Mouse (Mus musculus) c-Kit-negative CD71-positive TER-119-positive erythroid progenitor cells, embryonic 14.5 days (primary cell): ENCODE data around the gene Cdh13.
A peak's percentile ranks its signal among the peaks of the same experiment; 100 is the strongest.

Experiments used
- DNase-seq: peaks from one replicate; pipeline ENCODE4 v3.0.0-alpha.2; 2013; ENCODE audit warnings: low read depth, low spot score

Cdh13 gene

DNA sequence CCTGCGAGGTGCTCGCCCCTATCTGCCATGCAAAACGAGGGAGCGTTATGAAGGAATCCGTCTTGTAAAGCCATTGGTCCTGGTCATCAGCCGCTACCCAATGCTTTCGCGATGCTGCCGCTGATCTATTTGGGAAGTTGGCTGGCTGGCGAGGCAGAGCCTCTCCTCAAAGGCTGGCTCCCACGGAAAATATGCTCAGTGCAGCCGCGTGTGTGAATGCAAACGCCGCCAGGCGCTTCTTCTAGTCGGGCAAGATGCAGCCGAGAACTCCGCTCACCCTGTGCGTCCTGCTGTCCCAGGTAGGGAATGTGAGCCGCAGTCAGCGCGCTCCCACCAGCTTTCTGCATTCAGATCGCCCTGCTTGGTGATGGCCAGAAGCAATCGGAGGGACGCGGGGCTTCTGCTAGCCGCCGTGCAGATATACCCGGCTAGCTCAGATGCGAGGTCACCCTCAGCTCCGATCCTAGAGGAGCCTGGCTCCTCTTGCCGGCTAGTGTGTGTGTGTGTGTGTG is at the start of gene Cdh13:
Gene Cdh13 (plus strand): TSS at position 134 of the 512 bp plus-strand sequence.
- no peak for DNase-seq

DNA sequence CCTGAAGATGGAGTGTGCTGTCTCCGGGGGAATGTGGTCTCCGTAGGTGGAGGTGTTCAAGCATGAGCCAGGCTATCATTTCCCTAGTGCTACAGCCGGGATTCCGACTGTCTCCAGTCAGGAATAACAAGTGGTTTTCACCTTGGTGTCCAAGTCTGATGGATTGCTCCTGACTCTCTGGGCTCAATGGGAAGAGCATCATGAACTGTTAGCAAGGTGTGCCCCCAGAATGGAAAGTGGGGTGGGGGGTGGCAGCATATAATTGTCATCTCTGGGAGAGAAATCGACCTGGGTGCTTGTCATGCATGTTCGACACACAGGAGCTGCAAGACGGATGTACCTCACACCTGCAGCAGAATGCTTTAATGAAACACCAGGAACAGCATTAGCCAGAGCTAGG is 47.9 kb upstream of the Cdh13 start:
- DNase-seq, result no peak

DNA sequence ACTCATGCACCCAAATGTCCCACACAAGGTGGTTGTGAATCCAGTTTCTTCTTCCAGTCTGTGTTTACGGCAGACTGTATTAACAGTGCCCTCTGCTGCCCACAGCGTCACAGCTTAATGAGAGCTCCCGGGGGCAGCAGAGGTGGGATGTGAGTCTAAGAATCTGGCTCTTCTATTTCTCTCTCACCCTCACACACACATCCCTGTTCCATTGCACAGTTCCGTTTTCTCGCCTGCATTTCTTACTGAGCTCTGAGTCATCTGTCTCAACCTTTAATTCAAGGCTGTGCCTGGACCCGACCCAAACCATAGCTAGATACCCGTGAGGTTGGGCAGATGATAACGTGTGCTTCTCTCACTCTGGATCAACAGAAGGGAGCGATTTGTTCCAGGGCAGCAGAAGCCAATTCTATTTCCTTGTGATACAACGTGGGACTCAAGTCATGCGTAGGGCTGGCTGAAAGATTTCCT is 46.3 kb upstream of the Cdh13 start:
- DNase-seq, result no peak

DNA sequence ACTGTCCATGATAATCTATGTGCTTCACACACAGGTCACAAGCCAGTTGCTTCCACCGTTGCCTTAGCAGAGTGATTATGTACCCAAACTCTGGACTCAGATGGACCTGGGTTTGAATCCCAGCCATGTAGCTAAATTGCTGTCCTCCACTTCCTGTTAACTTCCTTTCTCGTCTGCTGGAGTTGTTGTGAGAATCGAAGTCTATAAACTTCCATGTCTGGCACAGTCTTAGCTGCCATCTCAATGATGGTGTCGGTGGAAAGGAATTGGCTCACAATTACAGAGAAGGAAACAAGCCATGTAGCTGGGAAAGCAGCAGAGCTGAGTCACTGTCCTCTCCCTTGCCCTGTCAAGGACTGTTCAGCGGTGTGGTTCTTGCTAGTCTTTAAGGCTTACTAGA is 45.4 kb upstream of the Cdh13 start:
- DNase-seq, result no peak

DNA sequence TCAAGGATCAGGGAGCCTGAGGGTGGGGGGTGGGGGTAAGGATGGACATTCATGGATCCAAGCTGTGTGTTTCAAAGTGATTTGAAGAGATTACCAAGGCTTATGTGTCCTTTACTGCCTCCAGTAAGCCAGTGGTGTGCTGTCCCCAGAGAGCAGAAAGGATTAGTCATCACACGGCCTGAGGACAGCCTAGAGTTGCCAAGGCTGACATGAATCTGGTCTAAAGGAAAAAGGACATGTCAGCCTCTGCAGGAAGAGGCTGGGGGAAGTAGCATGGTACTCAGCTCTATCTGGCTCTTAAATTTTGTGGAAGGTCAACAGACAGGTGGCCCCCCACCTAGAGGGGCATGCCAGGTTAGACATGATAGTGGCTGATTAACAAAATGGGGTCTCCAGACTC is 44.3 kb upstream of the Cdh13 start:
- DNase-seq, result no peak

DNA sequence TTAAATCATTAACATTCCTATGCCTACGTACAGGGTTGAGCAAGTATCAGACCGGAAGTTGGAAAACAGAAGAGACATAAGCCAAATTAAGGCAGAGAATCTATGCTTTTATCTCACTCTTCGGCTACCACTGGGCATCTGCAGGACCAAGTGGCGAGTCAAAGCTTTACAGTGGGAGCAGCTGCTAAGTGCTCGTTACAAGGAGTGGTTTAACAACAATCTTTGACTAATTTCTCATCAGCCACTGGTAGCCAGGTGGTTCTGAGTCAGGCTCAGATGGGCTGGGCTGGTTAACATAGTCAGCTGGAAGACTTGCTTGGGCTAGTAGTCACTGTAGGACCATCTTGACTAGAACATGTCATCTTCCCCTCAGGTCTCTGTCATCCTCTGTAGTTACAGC is 34.2 kb upstream of the Cdh13 start:
- DNase-seq, result no peak

DNA sequence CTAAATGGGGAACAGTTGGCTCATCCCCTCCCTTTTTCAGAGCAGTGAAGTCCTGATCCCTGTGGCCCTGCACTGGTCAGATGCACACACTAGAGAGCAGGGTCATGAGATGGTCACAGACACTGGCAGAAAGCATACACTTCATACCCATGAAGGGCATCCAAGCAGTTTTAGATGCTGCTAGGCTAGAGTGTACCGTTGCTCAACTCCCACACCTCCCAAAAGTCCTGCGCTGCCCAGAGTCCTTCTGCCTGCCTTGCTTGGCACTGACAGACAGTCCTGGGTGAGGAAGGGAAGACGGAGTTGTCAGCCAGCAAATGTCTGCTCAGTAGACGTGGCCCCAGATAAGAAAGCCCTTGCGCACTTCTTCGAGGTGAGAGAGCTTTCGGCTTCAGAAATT is 33.6 kb upstream of the Cdh13 start:
- no peak for DNase-seq

DNA sequence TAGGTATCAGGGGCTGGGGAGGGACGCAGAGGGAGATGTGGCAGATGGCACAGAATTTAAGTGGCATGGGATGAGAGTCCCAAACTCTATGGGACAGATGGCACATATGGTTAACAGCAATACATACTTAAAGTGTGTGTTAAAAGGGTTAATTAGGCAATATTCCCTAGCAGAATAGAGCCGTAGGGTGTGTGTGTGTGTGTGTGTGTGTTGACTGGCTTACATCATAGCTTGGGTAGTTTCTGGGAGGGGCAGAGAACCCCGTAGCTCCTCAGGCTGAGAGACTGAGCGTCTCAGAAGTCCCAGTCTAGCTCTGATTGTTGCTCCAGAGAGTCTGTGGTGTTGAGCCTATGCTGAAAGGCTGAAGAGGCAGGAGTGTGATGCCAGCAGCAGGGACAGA is 20.4 kb upstream of the Cdh13 start:
- DNase-seq, result no peak

DNA sequence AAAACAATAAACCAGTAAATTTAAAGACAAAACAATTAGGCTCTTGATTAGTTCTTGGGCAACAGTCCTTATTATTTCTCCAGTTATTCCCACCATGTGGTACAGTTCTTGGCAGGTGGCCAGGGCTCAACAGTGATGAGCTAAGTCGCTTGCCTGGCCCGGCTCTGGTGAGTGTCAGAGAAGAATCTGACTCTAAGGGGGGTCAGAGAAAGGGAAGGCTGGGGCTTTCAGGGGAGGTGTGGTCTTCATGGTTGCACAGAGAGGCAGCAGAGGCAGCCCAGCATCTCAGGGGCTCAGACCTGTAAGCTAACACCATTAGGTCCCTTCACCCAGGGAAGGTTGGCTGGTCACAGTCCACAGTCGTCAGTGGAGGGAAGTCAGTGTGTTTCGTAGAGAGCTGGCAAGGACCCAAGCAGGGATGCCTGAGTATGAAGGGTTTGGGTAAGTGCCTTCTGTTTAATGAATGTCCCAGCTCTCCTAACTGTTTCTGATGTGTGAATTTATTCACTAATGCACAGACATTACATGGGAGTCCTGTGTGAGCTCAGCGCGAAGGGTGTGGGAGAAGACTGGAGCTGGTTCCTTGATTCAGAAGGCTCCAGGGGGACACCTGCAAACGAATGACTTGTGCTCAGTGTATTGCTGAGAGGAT is 12.7 kb upstream of the Cdh13 start:
- no peak for DNase-seq

DNA sequence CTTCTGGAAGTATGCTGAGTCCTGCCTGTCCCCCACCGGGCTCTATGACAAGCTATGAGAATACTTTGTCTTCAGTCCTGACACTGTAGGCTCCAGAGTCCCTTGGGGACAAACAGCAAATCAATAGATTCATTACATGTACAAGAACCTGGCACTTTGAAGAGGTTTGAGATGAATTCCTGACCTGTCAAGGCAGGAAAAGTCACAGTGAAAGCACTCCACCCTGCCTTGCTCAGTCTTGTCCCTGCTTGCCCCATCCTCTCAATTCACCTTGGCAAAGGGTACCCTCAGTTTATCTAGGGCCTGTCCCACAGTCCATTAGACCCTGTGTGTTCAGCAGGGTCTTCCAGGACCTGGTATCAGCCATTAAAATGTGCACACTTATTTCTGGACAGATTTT is 11.0 kb upstream of the Cdh13 start:
- DNase-seq, result no peak

DNA sequence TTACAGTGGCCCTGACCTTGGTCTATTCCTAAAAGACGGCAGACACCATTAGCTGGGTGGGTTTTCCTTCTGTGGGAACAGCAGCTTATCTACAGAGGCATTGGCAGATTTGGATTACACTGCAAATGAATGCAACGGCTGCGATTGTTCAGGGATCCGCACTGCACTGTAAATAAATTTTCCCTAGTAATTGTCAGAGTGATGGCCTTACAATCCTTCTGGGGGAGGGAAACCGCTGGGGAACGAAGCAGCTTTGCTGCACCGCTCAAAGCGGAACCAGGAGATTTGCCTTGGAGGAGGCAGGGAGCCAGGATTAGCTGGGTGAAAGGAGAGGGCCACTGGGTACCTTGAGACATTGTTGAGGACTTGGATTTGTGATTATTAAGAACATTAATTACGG is 9.3 kb upstream of the Cdh13 start:
- no peak for DNase-seq

DNA sequence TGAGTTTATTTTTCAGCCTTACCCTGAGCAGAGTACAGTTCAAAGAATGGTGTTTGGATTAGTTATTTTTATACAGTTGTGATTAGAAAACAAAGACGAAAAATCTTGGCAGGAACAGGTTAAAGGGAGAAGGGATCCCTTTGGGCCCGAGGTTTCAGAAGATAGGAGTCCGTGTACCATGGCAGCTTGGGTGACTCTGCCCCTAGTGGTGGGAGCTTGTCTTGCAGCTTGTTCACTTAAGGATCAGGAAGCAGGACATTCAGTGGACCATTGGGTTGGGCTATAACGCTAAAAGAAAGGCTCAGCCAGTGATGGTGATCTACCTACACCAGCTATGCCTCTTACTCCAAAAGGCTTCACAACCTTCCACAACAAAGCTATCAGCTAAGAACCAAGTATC is 8.8 kb upstream of the Cdh13 start:
- DNase-seq, result peak; percentile 2

DNA sequence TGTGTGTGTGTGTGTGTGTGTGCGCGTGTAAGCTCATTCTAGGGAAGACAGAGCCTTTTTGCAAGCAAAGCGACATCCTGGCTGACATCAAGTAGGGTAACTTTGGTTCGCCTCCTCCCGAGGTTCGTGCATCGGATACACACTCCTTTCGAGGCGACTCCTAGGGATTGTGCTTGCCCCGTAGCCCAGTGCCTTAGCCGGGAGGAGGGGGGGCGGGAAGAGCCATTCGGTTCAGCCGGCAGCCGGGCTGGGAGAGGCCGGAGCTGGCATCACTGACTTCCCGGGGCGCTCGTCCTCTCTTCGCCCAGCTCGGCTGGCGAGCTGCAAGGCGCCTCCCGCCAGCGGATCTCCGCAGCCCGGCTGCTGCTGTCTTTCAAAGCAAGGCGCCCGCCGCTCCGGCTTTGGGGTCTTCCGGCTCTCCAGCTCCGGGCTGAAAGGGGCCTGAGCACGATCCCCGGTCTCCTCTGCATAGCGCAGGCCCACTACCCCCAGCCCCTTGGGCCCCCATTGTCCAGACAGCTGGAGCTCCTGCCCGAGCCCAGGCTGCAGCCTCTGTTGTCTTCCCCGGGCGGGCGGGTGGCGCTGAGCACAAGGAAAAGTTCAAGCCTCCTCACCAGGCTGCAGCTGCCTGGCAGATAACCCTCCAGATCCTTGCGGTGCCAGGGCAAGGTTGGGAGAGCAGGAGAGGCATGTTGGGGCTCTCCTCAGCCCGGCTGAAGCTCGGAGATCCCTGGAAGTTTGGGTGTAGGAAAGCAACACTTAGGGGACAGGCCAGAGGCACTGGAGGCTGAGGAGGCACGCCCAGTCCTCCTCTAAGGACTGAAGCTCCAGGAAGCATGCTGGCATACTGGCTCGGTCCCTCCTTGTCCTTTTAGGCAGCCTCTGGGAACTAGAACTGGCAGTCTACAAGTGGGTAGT is 838 bp downstream of the Cdh13 start:
- DNase-seq, result no peak

DNA sequence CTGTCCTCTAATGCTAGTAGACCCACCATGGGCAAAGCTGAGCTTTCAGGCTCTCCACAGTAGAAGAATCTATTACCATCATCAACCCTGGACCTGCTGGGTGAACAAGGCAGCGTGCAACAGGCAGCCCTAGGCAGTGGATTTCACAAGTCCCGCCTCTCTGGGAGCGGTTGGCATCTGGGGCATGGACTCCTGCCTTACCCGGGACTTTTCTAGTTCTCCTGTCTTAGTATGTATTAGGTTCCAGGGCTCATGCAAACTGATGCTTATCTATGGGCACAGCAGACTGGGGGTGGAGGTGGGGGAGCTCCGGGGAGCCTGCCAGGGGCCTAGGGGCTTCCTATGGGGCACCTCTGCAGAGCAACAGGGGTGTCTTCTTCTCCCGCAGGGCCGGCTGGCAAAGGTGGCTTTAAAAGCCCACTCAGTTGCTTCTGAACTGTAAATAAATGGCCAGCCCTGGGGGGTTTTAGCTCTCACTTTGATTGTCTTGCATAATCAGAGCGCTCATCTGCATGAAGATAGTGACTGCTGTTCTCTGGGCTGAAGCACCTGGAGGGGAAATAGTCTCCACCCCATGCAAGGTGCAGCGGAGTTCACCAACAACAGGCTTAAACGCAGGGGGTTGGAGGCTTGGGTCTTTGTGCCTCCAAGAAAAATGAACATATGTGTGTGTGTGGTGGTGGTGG is 2.2 kb downstream of the Cdh13 start:
- no peak for DNase-seq

DNA sequence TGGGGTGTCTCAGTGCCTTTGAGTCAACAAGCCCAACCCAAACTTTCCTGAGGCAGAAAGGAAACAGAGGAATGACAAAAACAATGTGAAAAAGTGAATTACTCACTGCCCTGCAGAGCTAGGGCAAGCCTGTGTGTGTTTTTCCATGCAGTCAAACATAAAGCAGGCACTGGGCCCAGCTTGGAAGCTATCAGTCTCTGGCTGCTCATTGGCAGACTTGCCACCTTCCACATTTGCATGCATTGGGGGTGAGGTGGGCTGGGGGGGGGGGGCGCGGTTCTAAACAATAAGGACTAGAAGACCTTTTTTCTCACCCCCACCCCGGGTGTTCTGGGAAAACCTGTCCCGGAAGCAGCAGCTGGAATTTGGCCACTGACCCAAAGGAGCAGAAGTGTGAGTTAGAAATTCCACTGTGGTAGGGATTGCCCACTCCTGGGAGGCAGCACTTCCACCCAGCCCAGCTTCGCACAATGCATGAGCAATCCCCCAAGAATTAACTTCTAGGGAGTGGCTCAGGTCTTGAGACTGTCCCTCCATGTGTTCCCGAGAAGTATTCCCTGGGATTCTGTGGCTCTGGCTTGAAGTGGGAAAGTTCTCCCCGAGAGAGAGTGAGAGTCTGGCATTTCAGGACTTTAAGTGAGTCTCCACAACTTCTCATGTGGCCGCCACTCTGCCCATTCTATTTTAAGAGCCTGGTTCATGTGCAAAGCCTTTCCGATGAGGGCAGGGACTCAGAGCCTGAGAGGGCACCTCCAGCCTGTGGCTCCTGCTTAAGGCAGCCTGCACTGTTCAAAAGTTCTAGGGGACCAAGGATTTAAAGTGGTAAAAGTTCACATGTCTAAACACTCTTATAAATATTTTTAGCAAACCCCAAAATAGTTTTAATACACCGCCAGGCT is 3.0 kb downstream of the Cdh13 start:
- DNase-seq, result no peak

DNA sequence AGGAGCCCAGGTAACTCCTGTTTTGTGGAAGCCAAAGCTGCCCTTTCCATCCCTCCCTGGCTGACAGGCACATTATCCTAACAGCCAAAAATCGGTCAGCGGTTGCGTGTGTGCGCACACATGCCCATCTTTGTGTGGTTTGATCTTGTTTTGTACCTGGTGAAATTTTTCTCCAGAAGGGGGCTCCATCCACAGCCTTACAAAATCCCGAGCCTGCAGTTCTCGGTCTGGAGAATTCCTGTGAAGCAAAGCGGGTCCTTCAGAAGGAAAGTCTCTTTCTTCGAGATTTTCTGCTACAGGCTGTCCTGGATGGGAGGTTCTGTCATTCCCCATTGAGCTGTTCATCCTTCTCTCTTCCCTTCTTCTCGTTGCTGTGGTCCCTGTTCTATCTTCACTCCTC is 4.0 kb downstream of the Cdh13 start:
- no peak for DNase-seq

DNA sequence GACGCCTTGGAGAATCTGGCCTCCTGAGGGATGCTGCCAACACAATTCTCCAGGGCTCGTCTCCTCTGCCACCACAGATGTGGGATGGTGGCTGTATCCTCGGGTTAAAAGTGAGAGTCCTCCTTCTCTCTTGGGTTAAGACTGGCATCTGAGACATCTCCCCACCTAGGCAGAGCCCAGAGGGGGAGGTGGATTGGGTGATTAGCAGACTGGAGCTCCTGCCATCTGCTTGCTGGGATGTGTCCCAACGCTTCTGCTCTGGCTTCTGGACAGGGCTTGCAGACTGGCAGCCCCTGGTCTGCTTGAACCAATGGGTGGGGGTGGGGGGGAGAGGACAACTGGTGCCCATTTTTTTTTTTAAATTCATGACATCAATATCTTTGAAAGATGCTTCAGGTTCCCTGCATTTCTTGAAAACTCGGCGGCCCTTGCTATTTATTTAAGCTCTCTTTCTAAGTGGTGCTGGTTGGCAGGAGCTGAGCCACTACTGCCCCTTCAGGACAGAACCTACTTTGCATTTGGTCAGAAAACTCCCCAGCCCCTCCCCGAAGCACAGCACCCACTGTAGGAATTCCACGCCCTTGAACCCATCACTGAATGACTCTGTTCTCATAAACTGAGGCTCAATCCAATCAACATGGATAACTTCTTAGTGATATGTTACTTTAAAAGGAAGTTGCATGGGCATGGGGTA is 4.9 kb downstream of the Cdh13 start:
- no peak for DNase-seq

DNA sequence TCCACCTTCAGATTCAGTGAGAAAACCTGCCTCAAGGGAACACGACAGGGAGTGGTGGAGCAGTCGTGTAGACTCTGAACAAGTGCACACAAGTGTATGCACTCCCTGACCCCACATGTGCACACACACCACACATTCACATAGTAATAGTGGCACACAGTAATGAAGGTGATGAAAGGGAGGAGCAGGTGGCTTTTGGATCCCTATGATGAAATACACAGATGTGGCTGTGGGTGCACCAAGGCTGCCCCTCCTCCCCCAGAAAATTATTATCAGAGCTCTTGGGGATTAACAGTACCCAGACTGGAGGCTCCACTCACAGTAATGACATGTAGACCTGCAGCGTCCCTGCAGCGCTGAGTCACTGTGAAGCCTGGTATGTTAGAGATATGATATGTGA is 5.6 kb downstream of the Cdh13 start:
- DNase-seq, result no peak

DNA sequence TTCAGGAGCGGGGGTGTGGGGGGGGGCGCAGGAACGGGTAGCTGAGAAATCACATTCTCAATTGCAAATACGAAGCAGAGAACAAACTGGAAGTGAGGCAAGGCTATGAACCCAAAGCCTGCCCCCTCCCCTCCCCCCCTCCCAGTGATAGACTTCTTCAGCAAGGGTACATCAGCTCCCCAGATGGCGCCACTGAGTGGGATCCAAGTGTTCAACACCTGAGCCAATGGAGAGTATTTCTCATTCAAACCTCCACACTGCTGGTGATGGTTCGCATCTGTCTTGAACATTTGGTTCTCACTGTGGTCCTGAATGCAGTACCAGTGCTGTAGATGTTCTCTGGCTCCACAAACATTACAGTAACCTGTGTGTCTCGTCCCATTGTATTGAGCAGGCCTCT is 6.0 kb downstream of the Cdh13 start:
- DNase-seq, result no peak

DNA sequence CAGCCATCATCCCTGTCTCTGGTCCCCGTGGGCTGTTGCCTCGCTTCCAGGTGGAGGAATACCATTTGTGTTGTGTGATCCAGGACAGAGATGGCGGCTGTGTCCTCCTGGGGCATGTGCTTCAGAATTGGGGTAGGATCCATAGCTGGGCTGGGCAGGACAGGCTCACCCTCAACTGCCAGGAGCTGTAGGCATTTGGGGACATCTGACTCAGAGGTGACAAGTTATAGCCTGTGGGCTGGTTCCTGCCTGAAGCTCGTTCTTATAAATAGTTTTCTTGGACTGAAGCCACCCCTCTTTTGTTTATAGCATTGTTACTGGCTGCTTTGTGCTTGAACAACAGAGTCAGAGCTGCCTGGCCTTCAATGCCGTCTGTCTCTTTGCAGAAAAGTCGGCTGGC is 6.7 kb downstream of the Cdh13 start:
- DNase-seq, result no peak

DNA sequence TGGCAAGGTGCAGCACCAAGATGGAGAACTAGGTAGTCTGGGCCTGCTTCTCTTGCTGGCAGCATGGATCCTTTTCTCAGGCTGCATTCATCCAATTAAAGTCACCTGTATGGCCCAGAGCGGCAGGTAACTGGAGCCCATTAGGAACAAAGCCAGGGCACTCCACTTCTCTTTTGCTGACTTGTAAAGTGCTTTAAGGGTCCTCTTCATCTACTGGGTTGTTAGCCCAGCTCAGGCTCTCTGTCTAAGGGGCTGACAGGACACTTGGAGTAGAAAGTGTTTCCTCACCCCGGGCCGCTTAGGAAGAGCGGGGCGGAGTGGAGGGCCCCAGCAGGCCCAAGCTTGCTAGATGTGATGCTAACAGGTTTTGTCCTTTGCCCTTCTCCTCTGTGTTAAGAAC is 12.9 kb downstream of the Cdh13 start:
- DNase-seq, result no peak
